Mouse (Mus musculus) brain, adult 10 weeks (tissue): ENCODE results near the gene Isca2. TPM values are rescaled to one million over a fixed set of nuclear protein-coding genes. Genes with fewer than 3 reads are reported as not detected.

Experiments
- polyA plus RNA-seq: library from polyadenylated mRNA; stranded (reverse); fragments of 350-450 nt; fragmentation: Illumina TruSeq; extraction: RNeasy Lipid Tissue Mini Kit (QIAGEN cat#74804); gene quantifications from one replicate; pipeline ENCODE4 v1.2.3, GENCODE M21; 2015; ENCODE audit warnings: low read depth, low replicate concordance

Gene Isca2
- 129 TPM for polyA plus RNA-seq

GRCm38 (mm10) chr12:84772726-84773441 lies at the start of gene Isca2, which contains the start of gene Npc2:
Gene Isca2 (plus strand): TSS chr12:84773251.
Gene Npc2 (minus strand): TSS chr12:84773152.

Other genes with a start within 250 kb of the Isca2 start
- 0.31 TPM for gene Vsx2, start 203.5 kb upstream of the Isca2 start, polyA plus RNA-seq
- 17.4 TPM for gene Abcd4, start 155.8 kb upstream of the Isca2 start, polyA plus RNA-seq
- not detected for gene Vrtn, start 132.2 kb upstream of the Isca2 start, polyA plus RNA-seq
- 46.1 TPM for gene Syndig1l, start 74.4 kb upstream of the Isca2 start, polyA plus RNA-seq
- 56.7 TPM for gene Npc2, start 99 bp upstream of the Isca2 start, polyA plus RNA-seq
- gene Ltbp2, start 103.3 kb downstream of the Isca2 start, polyA plus RNA-seq: 0.34 TPM
- 57.0 TPM for gene Fcf1, start 197.6 kb downstream of the Isca2 start, polyA plus RNA-seq
- gene Arel1, start 197.6 kb downstream of the Isca2 start, polyA plus RNA-seq: 70.1 TPM
- 67.7 TPM for gene Ylpm1, start 223.1 kb downstream of the Isca2 start, polyA plus RNA-seq